ENCODE assay signal across 8 mouse cellular contexts in the genomic region with DNA sequence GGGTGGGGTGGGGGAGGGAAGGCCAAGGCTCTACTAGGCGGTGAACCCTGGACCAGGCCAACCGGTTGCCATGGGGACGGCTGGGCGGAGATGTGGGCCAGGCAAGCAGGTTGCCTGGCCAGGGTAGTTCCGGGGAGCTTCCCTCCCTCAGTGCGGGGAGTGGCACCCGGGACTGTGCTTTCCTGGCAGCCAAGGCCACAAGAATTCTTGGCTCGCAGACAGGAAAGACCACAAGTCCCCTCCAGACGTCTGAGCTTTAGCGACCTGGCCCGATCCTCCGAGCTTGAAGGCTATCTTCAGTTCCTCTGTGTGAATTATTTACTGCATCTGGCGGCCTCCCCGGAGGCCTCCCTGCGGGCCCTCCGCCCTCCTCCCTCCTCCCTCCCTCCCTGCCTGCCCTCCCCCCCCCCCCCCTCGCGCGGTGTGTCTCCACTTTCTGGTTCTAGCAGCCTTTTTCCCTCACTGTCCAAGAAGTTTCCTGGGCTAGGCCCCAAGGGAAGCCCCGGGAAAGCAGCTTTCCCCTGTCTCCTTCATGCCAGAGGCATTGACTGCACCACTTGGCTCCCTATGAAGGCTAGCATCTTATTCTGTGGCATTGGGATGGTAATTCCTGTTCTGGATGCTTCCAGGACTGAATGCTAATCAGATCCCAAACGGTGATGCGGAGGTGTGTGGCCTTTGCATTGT. TPM values are rescaled to one million over a fixed set of nuclear protein-coding genes. Genes with fewer than 3 reads are reported as not detected.
DNase-seq lines count a peak whose midpoint lies in the region; ATAC-seq and TF ChIP-seq lines count a peak whose summit lies in the region.

No protein-coding gene starts in this region.

- no peak overlapping the region for H3K4me3 ChIP-seq in hindbrain, embryonic 14.5 days (replicated peaks; ENCODE audit: low read length)
- no peak overlapping the region for H3K4me3 ChIP-seq in limb, embryonic 14.5 days (replicated peaks; ENCODE audit: low read length)
- no peak overlapping the region for H3K4me3 ChIP-seq in midbrain, postnatal 0 days (ENCODE audit: low read depth, low read length)

- TF ChIP-seq POLR2A in limb, embryonic 14.5 days (IDR thresholded peaks at IDR 0.05; ENCODE audit: borderline replicate concordance, extremely low read depth, insufficient read depth, insufficient read length), result no peak

- peak overlapping the region; percentile 38 for H3K4me2 ChIP-seq in hindbrain, embryonic 14.5 days (replicated peaks)
- H3K4me2 ChIP-seq in limb, embryonic 14.5 days (replicated peaks; ENCODE audit: low read depth, low read length, severe bottlenecking), result peak overlapping the region; percentile 30
- peak overlapping the region; percentile 24 for H3K4me2 ChIP-seq in midbrain, postnatal 0 days (ENCODE audit: low read depth, low read length, poor library complexity, severe bottlenecking)

- no peak for TF ChIP-seq CTCF in midbrain, postnatal 0 days (IDR thresholded peaks at IDR 0.05)

- DNase-seq in frontal cortex, postnatal 10 days (ENCODE audit: low spot score in 2 of 2), result peak; percentile 72 to 75
- DNase-seq in frontal cortex, postnatal 36 days (ENCODE audit: low spot score in 2 of 2), result no peak
- peak; percentile 87 to 89 for DNase-seq in adrenal gland, postnatal 36 days
- peak; percentile 68 for DNase-seq in gastrocnemius, postnatal 10 days
- peak; percentile 65 for DNase-seq in hindbrain, embryonic 14.5 days (ENCODE audit: low spot score)
- DNase-seq in limb, embryonic 14.5 days (ENCODE audit: low spot score), result peak; percentile 38
- peak; percentile 81 for DNase-seq in midbrain, postnatal 0 days (ENCODE audit: low spot score)
- DNase-seq in spleen, postnatal 4 days (ENCODE audit: low spot score in 2 of 2), result no peak

- no peak overlapping the region for H3K27ac ChIP-seq in hindbrain, embryonic 14.5 days
- no peak overlapping the region for H3K27ac ChIP-seq in limb, embryonic 14.5 days (replicated peaks; ENCODE audit: low read depth, low read length)
- 0 out of 2 replicates have a peak overlapping the region, but pooled peaks have one; percentile 18 for H3K27ac ChIP-seq in midbrain, postnatal 0 days (ENCODE audit: low read depth, low read length)

- H3K9me3 ChIP-seq in hindbrain, embryonic 14.5 days (ENCODE audit: control insufficient read depth, low read length), result no peaks in the 10 kb centered on the region
- no peaks in the 10 kb centered on the region for H3K9me3 ChIP-seq in limb, embryonic 14.5 days (ENCODE audit: control insufficient read depth, low read length)
- H3K9me3 ChIP-seq in midbrain, postnatal 0 days (ENCODE audit: low read length), result no peaks in the 10 kb centered on the region

- peak; percentile 67 for ATAC-seq in hindbrain, embryonic 14.5 days (ENCODE audit: low FRiP score)
- 0 out of 2 replicates have a peak, but pooled peaks have one; percentile 30 for ATAC-seq in limb, embryonic 14.5 days (ENCODE audit: low FRiP score, low read depth)
- ATAC-seq in midbrain, postnatal 0 days (ENCODE audit: low FRiP score), result peak; percentile 68; the same call in 1 of the 2 replicates

- WGBS in hindbrain, embryonic 14.5 days, result 2% methylated on average over 19 of the region's 22 CpGs
- 2% methylated on average over 19 of the region's 22 CpGs for WGBS in limb, embryonic 14.5 days
- WGBS in midbrain, postnatal 0 days, result 2% methylated on average over 18 of the region's 22 CpGs

- H3K4me1 ChIP-seq in hindbrain, embryonic 14.5 days (replicated peaks; ENCODE audit: control insufficient read depth, insufficient read depth, low read length), result peaks cover 33% of the 10 kb centered on the region
- peaks cover 23% of the 10 kb centered on the region for H3K4me1 ChIP-seq in limb, embryonic 14.5 days (ENCODE audit: control insufficient read depth, insufficient read depth, low read length)
- H3K4me1 ChIP-seq in midbrain, postnatal 0 days (ENCODE audit: insufficient read depth, low read length), result peaks cover 28% of the 10 kb centered on the region; the same call in 1 of the 2 replicates

- no peak overlapping the region for H3K9ac ChIP-seq in hindbrain, embryonic 14.5 days
- H3K9ac ChIP-seq in limb, embryonic 14.5 days (ENCODE audit: low read depth, low read length, severe bottlenecking), result no peak overlapping the region
- no peak overlapping the region for H3K9ac ChIP-seq in midbrain, postnatal 0 days (replicated peaks; ENCODE audit: low read length, poor library complexity, severe bottlenecking)

- H3K36me3 ChIP-seq in hindbrain, embryonic 14.5 days (replicated peaks; ENCODE audit: control insufficient read depth, insufficient read depth), result no peaks in the 10 kb centered on the region
- H3K36me3 ChIP-seq in limb, embryonic 14.5 days (ENCODE audit: control insufficient read depth, insufficient read depth, low read length), result no peaks in the 10 kb centered on the region
- no peaks in the 10 kb centered on the region for H3K36me3 ChIP-seq in midbrain, postnatal 0 days (ENCODE audit: insufficient read depth, low read length)

- no peaks in the 10 kb centered on the region for H3K27me3 ChIP-seq in hindbrain, embryonic 14.5 days (ENCODE audit: control insufficient read depth, insufficient read depth, low read length)
- peaks cover 14% of the 10 kb centered on the region for H3K27me3 ChIP-seq in limb, embryonic 14.5 days (ENCODE audit: control insufficient read depth, insufficient read depth, low read length)
- H3K27me3 ChIP-seq in midbrain, postnatal 0 days (ENCODE audit: insufficient read depth, low read length), result no peaks in the 10 kb centered on the region

RNA-seq across cellular contexts. Expression of a gene that starts 10.7 kb away (rescaled TPM):
- total RNA-seq in adrenal gland, postnatal 36 days (2021), result 10 to 100 TPM; 25.2 to 25.7 TPM
- total RNA-seq in gastrocnemius, postnatal 10 days (2021), result 1 to 10 TPM; 5.9 to 7.2 TPM
- 17.1 and 17.2 TPM in 2 replicates for polyA plus RNA-seq in hindbrain, embryonic 14.5 days (2014; fragmentation: Nextera tagmentation; extraction: Ambion mirVana)
- polyA plus RNA-seq in limb, embryonic 14.5 days (2012; rRNA removed), result 7.8 and 9.0 TPM in 2 replicates
- 2.1 and 2.9 TPM in 2 replicates for polyA plus RNA-seq in limb, embryonic 14.5 days (2014; fragmentation: Nextera tagmentation; extraction: Ambion mirVana)
- total RNA-seq in midbrain, postnatal 0 days (2014; rRNA removed), result 50.9 and 55.6 TPM in 2 replicates
- 25.0 and 29.2 TPM in 2 replicates for polyA plus RNA-seq in midbrain, postnatal 0 days (2015; fragmentation: Nextera tagmentation; extraction: Ambion mirVana)

RNA-seq across cellular contexts. Expression of a gene that starts 30.3 kb away (rescaled TPM):
- total RNA-seq in adrenal gland, postnatal 36 days (2021), result 10 to 100 TPM; 51.7 to 55.3 TPM
- total RNA-seq in gastrocnemius, postnatal 10 days (2021), result 10 to 100 TPM; 32.3 to 35.7 TPM
- 18.5 and 23.1 TPM in 2 replicates for polyA plus RNA-seq in hindbrain, embryonic 14.5 days (2014; fragmentation: Nextera tagmentation; extraction: Ambion mirVana)
- 13.8 and 14.2 TPM in 2 replicates for polyA plus RNA-seq in limb, embryonic 14.5 days (2012; rRNA removed)
- polyA plus RNA-seq in limb, embryonic 14.5 days (2014; fragmentation: Nextera tagmentation; extraction: Ambion mirVana), result 17.1 and 18.4 TPM in 2 replicates
- total RNA-seq in midbrain, postnatal 0 days (2014; rRNA removed), result 32.6 and 35.2 TPM in 2 replicates
- polyA plus RNA-seq in midbrain, postnatal 0 days (2015; fragmentation: Nextera tagmentation; extraction: Ambion mirVana), result 17.6 and 19.2 TPM in 2 replicates

Comparison
In these comparisons a context has a peak if more than half of its experiments do, and no peak if none do; other contexts are left out.
1. DNase-seq: peak in frontal cortex, postnatal 10 days (2 of 2), adrenal gland, postnatal 36 days (2 of 2), gastrocnemius, postnatal 10 days (single experiment), hindbrain, embryonic 14.5 days (single experiment), limb, embryonic 14.5 days (single experiment) and midbrain, postnatal 0 days (single experiment); none in frontal cortex, postnatal 36 days (0 of 2) and spleen, postnatal 4 days (0 of 2).
2. Peak in every context shown above with its lines, with median percentiles within 50 percentile points of each other: ATAC-seq and H3K4me2 ChIP-seq.